Mouse (Mus musculus): ENCODE data around the gene Zic4. TPM values are rescaled to one million over a fixed set of nuclear protein-coding genes. Genes with fewer than 3 reads are reported as not detected.

Zic4 gene
- total RNA-seq, 2 experiments from 2014 or later, result not detected

DNA sequence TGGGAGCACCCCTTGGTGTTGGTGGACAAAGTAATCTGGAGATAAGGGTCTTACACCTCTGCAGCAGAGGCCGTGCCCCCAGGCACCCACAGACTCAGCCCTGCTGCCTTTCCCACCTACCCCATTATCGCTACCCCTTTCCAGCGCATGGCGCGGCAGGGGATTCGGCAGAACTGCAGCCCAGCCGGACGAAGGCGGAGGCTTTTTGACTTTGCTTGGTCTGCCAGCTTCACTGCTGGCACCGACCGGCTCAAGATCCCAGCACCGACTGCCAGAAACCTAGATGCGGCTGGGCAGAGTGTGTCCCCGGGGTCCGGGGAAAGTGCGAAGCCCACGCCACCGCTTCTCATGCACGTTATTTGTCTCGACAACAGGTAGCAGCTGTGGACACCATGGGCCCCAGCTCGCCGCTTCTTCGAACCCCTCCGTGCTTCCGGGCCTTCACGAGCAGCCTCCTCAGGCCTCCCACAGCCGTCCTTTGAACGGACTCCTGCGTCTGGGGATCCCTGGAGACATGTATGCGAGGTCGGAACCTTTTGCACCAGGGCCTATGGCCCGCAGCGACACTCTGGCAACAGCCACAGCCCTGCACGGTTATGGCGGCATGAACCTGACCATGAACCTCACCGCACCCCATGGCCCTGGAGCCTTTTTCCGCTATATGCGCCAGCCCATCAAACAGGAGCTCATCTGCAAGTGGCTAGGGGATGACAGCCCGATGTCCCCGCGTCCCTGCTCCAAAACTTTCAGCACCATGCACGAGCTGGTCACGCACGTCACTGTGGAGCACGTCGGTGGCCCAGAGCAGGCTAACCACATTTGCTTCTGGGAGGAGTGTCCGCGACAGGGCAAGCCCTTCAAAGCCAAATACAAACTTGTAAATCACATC, 16.4 kb downstream of the Zic4 start:
- ATAC-seq (ENCODE audit: poor library complexity, severe bottlenecking), result no peak

DNA sequence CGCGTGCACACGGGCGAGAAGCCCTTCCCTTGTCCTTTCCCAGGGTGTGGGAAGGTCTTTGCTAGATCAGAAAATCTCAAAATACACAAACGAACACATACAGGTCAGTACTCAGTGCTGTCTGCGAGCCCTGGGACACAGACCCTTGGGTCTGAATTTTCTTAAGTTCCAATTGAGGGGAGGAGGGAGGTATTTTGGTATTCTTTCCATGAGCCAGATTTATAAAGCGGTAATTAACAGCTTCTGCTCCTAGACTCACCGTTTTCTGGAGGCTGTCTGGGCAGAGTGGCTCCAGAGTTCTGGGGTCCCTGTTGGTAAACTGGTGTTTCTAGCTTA, 17.1 kb downstream of the Zic4 start:
- ATAC-seq (ENCODE audit: poor library complexity, severe bottlenecking), result no peak

DNA sequence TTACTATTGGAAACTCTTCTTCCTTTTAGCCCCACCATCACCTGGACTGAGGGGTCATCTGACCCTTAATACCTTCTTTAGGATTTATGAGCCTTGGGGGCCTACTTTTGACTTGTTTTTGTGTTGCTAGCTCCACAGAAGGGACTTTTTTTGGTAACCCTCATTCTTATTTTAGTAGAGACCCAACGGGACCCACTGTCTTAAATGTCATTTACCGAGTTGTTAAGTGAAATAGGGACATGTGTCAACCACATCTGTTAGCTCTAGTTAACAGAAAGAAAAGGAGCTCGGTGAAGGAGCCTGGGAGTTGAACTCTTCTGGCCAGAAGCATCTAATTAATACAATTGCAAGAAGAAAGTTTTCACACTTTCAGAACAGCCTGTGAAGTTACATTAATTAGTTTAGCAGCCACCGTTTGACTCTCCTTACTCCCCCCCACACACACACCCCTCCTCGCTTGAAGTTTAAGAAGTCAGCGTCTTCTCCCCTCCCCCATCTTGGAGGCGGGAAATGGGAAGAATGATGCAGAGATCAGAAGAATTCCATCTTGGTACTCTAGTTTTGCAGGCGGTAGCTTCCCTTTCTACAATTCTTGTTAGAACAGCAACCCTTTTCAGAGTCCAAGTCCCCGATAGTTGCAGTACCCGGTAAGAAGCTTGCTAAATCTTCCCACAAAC, 17.7 kb downstream of the Zic4 start:
- ATAC-seq (ENCODE audit: poor library complexity, severe bottlenecking), result no peak

DNA sequence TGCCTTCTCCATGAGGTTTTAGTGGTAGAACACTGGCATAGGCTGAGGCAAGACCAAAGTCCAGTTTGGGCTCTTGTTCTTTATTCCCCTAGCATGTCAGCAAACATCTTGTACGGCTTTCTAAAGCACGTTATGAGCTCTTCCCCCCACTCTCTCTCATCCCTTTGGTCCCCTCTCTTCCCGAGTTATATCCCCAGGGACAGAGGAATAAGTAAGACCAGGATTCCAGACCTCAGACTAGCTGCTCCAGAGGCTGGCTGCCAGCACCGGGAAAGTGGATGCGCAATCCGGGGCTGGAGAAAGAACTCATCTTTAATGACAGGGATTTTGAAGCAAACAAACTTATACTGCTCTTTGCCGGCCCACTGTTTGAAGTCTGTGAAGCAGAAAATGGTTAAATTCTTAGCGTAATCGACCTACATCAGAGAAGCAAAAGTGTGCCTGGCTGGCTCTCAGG, 18.3 kb downstream of the Zic4 start:
- no peak for ATAC-seq (ENCODE audit: poor library complexity, severe bottlenecking)

DNA sequence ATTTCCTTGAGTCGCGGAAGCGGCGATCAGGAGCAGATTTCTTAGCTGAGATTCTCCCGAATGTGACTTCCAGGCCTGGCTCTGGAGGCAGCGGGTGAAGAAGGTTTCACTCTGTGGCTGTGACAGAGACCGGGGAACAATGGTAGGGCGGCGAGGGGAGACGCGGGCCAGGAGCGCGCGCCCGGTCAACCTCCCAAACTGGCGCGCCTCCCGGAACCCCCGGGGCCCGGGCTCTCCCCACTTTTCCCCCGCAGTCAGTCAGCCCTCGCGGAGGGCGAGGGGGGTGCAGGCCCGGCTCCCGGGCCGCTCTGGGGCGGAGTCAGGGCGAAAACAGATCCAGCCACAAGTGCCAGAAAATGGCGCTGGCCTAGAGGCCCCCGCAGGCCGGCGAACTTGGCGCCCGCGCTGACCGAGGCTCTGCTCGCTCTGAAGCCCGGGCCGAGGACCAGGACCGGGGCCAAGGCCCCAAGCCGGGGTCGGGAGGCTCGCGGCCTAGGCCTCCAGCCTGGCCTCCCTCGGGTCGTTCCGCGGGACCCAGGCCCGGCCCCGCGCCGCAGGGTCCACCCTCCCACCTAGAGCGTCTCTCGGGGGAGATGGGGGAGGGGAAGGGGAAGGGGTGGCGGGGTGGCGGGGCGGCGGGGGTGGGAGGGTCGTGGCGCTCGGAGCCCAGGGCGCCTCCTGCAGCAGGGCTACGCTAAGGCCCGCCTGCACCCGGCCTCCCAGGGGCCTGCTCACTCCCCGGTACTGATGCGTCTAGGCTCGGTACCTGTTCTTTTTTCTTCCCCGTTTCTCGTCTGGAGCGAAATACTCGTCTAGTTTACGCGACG, 19.3 kb downstream of the Zic4 start:
- ATAC-seq (ENCODE audit: poor library complexity, severe bottlenecking), result no peak

DNA sequence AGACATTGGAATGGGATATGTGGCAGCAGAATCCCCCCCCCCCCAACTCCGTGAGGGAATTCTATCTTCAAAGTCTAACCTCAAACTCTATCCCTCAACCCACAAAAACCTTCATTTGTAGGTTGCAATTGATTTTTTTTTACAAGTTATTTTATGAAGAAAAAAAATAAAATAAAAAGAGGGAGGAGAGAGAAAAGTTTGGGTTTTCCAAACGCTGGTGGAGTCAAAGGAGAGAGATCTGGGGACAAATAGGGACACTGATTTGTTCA, 19.8 kb downstream of the Zic4 start:
- no peak for ATAC-seq (ENCODE audit: poor library complexity, severe bottlenecking)

DNA sequence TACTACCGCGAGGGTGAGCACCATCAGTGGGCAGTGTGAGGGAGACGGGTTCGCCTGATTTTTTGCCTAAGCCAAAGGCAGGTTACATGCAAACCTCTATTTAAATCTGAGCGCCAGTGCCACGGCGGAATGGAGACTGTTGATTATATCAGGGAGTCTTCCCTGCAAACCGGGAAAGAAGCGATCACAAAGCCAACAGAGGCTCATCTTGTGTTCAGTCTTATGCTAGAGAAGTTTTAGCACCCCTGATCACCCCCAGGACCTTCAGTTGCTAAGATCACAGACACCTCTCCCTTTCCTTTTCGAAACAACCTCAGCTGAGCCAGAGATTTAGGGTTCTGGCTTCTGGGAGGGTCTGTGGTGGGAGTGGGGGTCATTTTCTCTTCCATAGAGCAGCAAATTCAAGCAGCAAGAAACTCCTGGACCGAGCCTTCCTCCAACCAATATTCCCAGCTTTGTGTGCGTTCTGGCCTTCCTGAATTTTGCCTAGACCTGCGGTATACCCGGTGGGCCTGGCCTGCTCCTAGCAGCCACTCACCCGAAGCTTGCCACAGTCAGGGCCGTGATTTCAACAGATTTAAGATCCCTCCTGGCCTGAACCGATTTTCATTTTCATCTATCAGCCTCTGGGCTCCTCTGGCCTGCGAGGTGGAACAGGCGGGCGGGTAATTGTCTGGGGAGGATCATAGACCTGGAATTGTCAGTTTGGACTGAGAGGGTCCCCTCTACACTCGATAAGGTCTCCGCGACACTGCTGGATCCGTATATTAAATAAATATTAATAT, 20.4 kb downstream of the Zic4 start:
- ATAC-seq (ENCODE audit: poor library complexity, severe bottlenecking), result no peak

DNA sequence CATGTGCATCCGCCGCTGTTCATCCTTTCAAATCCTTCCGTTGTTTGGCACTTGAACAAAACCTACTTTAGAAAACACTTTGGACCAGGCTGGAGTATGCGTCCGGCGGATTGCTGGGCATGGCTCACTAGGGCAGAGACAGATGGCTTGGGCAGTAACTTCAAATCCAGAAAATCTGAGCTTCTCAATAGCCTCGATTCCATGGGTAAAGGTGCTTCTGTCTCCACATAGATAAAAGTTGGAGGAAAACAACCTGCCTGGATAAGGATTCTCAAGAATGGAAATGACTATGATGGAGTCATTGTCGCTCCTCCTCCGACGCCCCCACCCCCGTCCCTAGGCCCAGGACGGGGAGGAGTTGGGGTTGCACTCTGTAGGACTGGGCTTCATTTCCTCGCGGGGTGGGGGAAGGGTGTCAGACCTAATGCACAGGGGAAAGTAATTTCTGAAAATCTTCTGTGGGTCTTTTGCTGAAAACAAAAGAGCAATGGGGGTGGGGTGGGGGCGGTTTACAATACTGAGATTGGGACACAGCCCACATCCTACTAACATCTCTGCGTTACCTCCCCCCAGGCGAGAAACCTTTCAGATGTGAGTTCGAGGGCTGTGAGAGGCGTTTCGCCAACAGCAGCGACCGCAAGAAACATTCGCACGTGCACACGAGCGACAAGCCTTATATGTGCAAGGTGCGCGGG, 21.4 kb downstream of the Zic4 start:
- ATAC-seq (ENCODE audit: poor library complexity, severe bottlenecking), result no peak

DNA sequence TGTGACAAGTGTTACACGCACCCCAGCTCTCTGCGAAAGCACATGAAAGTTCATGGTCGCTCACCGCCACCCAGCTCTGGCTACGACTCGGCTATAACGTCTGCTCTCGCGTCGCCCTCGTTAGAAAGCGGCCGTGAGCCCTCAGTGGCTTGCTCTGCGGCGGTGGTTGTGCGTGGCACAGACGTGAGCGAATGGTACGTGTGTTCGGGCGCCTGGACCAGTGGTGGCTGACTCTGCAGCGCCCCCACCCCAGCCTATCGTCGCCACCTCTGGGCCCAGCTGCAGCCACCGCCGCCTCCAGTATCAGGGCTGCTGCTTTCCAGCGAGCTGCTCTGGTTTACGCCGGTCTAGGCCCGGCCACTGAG, 21.9 kb downstream of the Zic4 start:
- ATAC-seq (ENCODE audit: poor library complexity, severe bottlenecking), result no peak

DNA sequence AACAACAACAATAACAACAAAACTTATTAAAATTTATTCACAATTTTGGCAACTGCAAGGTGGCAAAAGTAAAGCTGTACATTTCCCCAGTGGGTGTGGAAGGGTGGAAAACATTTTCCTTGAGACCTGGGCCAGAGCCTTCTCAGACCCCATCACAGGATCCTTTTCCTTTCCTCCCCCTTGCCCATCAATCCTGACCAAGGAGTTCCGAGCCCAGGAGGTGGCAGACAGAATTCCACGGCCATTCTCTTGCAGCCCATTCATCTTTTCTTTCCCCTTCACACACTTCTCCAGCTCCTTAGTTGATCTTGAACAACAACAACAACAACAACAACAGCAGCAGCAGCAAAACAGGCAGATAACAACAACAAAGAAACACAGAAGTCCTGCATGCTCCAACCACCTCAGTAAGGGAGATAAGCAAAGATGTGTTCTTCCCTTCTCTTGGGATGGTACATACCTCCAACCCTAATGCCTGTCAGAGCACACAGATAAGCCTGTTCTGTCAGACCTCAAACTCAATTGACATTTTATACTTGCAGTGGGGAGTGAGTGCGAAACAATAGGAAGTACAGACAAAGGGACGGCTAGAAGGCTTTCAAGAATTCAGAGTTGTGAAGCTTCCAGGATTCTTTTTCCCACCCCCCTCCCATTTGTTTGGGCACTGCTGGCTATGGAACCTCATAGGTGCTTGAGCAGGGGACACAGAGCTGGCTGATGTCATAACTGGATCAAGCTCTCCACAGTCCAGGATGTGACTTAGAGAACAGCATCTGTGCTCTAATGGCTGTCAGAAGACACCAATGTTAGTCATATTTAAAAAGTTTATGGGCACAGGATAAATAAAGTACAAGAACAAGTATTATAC, 22.7 kb downstream of the Zic4 start:
- ATAC-seq (ENCODE audit: poor library complexity, severe bottlenecking), result no peak

DNA sequence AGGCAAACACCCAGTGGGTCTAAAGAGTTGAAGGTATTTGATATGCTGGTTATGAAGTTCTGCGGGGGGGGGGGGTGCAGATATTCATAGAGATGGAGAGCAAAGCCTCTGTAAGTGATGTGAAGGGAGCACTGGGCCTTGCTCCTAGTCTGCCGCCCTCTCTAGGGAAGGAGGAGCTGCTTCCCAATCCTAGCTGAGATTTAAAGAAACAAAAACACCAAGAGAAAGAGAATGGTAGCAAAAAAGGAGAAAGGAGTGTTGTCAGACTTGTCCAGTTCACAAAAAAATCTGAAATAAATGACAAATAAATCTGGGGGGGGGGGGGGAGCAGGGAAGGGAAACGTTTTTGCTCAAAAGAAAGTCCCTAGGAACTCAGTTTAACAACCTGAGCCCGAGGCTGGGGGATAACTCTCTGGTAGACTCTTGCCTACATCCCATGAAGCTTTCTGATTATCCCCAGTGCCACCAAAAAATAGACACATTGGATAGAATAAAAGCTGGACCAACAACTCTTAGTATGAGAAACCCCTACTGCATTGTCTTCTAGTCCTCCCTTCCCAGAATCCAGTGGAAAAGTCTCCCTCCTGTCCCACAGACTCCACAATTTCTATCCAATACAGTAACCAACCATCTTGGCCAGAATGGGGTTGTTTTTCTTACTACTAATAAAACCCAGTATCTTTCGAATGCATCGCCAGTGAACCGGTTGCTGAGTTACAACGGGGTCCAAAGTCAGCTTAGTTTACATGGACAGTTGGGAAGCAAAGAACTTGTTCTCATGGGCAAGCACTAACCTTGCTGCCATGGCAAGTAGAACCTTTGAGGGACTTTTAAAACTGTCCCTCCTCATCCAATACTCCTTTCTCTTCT, 23.6 kb downstream of the Zic4 start:
- no peak for ATAC-seq (ENCODE audit: poor library complexity, severe bottlenecking)

DNA sequence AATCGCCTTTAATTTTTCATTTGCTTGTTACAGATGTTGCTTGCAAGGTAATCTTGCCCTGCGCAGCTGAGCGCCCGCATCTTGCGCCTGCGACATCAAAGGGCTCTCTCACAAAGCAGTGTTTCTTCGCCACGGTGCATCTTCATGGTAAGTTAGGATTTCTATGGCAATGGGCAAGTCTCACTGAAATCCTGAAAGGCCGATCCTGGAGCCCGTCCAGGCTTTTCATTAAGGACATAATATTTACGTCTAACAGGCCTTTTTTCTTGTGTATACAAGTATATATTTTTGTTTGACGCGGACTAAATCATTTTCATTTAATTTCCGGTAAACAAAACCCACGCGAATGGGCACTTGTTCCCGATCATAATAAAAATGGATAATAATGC, 24.3 kb downstream of the Zic4 start:
- no peak for ATAC-seq (ENCODE audit: poor library complexity, severe bottlenecking)

DNA sequence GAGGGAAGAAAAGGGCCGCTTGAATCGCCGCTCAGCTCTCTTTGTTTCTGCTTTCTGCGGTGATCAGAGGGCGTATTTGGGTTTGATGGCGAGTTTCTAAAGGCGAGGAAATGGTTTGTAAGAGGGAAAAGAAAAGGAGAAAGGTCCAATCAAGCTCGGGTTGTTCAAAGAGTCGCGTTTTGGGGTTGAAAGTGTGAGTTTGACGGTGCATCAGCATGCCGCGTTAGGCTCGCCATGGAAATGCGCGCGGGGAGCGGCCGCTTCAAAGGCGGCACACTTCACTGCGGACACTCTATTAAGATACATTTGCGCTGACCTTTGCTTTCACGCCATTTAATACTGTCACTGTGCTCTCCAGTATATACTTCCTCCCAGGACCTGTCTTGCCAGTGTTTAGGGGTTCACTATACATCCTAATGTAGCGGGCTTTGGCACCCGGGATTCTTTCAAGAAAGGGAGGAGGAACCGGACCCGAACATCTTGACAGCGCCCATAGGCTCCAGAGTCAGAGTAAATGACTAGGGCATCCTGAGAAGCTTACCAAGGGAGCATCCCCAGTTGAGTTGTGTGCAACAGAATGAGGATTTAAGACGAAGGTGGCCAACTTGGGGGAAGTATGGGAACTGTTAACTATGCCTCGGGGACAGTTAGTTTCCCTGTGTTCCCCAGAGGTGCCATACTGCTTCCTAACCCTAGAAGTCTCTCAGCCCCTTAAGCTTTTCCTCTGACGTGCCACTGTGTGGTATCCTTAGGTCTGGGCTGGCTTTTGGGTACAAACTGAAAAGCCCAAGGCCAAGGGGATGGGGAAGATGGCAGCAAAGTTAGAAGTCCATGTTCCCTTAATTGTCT, 24.9 kb downstream of the Zic4 start:
- no peak for ATAC-seq (ENCODE audit: poor library complexity, severe bottlenecking)

DNA sequence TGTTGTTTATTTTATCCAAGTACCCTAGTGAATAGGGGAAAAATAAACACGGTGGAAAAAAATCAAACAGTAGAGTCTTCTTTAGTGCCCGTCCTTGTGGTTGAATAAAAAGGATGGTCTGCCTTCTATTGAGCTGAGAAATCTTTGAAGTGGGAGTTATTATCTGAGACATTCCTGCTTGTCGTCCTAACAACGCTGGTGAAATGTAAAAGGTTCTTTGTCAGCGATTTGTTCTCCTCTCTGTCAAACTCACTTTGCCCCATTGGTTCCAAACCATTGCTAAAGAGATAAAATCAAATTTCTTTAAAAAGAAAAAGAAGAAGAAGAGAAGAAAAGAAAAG, 25.5 kb downstream of the Zic4 start:
- ATAC-seq (ENCODE audit: poor library complexity, severe bottlenecking), result no peak

DNA sequence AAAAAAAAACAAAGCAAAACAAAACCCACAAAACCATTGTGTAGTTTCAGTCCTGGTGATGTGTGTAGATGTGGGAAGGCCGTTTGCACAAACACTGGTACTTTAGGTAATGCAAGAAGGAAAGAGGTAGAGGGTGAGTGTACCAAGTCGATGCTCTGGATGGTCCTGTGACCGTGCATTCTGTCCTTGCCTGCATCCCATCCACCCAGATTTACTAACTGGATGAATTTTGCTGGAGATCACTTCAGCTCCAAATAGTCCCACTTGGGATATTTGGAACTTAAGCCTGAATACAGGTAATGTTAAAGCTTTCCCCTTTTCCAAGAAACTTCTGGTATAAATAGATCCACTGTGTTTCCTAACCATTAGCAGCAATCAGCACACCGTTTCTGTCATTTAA, 26.0 kb downstream of the Zic4 start:
- no peak for ATAC-seq (ENCODE audit: poor library complexity, severe bottlenecking)

DNA sequence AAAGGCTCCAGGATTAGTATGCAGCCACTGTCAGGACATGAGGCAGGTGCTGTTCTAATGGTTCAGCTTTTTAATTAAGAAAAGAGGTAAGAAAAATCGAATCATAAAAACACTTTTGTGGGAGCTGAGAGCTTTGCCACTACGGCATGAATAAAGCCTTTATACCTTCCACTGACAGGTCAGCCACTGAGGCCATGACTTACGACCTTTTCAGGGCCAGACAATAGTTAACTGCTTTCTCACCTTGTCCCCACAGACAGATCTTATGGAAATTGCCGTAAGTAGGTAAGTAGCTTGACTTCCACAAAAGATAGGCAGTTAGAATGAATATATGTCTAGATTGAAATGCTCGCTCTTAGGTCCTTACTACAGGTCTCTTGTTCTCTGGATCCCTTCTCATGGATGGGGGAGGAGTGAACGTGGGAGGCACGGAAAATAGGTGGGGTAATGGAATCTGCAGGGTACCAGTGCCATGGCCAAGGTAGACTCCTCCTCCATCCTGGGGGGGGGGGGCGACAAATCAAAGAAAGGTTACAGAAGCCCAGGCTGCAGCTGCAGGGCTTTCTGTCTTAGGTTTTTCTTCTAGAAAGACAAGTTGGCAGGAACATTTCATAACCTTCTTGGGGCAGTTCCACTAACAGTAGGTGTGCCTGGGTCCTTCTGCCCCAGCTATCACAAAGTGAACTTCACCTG, 31.3 kb downstream of the Zic4 start:
- ATAC-seq (ENCODE audit: poor library complexity, severe bottlenecking), result no peak

DNA sequence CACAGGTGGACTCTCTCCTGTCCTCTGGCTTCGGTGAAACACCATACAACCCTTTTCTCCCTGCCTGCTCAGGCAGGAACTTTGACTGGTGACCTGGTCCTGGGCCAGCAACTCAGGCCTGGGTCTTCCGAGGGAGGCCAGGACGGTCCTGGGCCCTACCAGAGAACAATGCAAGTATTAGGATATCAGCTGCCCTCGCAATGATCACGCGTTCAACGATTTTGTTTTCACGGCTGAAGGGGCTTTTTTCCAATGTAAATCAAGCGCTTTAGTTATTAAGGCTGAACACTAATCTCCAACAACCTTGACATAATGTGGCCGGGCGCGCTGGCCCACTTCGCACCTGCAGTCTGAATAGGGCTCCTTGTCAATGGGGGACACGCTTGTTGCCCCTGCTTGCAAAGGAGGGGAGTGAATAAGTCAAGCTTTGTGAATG, 32.0 kb downstream of the Zic4 start:
- ATAC-seq (ENCODE audit: poor library complexity, severe bottlenecking), result no peak
